Mouse (Mus musculus) bone marrow, adult 2 months (tissue): ENCODE measurements around the gene 4931428L18Rik.

ENCODE experiments used
- CTCF ChIP-seq: fragments of 200-500 bp; IDR thresholded peaks from 2 replicates; pipeline ENCODE4 v1.5.1; 2011; ENCODE audit warnings: low read length, control low read depth; ENCODE audit not compliant: control insufficient read depth, insufficient read depth
- POLR2A ChIP-seq: fragments of 200-500 bp; IDR thresholded peaks from 2 replicates; pipeline ENCODE4 v1.6.1; 2011; ENCODE audit warnings: low read depth, mild to moderate bottlenecking, control low read depth, low read length, borderline replicate concordance; ENCODE audit not compliant: control insufficient read depth

GRCm38 (mm10) chr1:31088686-31089085 is 133.8 kb downstream of the 4931428L18Rik start:
- TF ChIP-seq CTCF = no peak
- TF ChIP-seq POLR2A = no peak
